Mouse (Mus musculus): ENCODE results near the gene Syt9.
A peak's percentile ranks its signal among the peaks of the same experiment; 100 is the strongest.
"Not testable (repeated sequence)": the region's sequence is repeated elsewhere in the genome, so short reads cannot be mapped to it uniquely, and the experiment has no call there.

Syt9 gene

GRCm38 (mm10) chr7:107461699-107462440 is 91.3 kb downstream of the Syt9 start:
- DNase-seq (ENCODE audit: low spot score in 2 of 2), result no peak

GRCm38 (mm10) chr7:107462962-107463361 is 92.4 kb downstream of the Syt9 start:
- DNase-seq (ENCODE audit: low spot score in 2 of 2), result no peak

GRCm38 (mm10) chr7:107465081-107465480 is 94.6 kb downstream of the Syt9 start:
- no peak for DNase-seq (ENCODE audit: low spot score in 2 of 2)

- no peak for DNase-seq (ENCODE audit: low spot score in 2 of 2)
Observed at GRCm38 (mm10) chr7:107478979-107479965, 108.7 kb downstream of the Syt9 start.

- not testable (repeated sequence) for DNase-seq (ENCODE audit: low spot score in 2 of 2)
Observed at GRCm38 (mm10) chr7:107485709-107486108, 115.2 kb downstream of the Syt9 start.

GRCm38 (mm10) chr7:107495428-107495827 is 124.9 kb downstream of the Syt9 start:
- no peak for DNase-seq (ENCODE audit: low spot score in 2 of 2)

GRCm38 (mm10) chr7:107496923-107497322 is 126.4 kb downstream of the Syt9 start:
- no peak for DNase-seq (ENCODE audit: low spot score in 2 of 2)

GRCm38 (mm10) chr7:107500641-107501040 is 130.1 kb downstream of the Syt9 start:
- no peak for DNase-seq (ENCODE audit: low spot score in 2 of 2)

GRCm38 (mm10) chr7:107504761-107505712 is 134.5 kb downstream of the Syt9 start:
- DNase-seq (ENCODE audit: low spot score in 2 of 2), result no peak

GRCm38 (mm10) chr7:107507920-107508319 is 137.4 kb downstream of the Syt9 start:
- DNase-seq (ENCODE audit: low spot score in 2 of 2), result no peak

- DNase-seq (ENCODE audit: low spot score in 2 of 2), result no peak
Observed at GRCm38 (mm10) chr7:107509740-107510139, 139.2 kb downstream of the Syt9 start.

GRCm38 (mm10) chr7:107516704-107517410 is 146.3 kb downstream of the Syt9 start:
- DNase-seq (ENCODE audit: low spot score in 2 of 2), result peak in 1 of 2 experiments; percentile 47

GRCm38 (mm10) chr7:107519256-107520025 is 148.9 kb downstream of the Syt9 start:
- DNase-seq (ENCODE audit: low spot score in 2 of 2), result no peak

GRCm38 (mm10) chr7:107521411-107521810 is 150.9 kb downstream of the Syt9 start:
- no peak for DNase-seq (ENCODE audit: low spot score in 2 of 2)

GRCm38 (mm10) chr7:107526299-107526698 is 155.8 kb downstream of the Syt9 start:
- DNase-seq (ENCODE audit: low spot score in 2 of 2), result peak in 1 of 2 experiments; percentile 60

GRCm38 (mm10) chr7:107528169-107528772 is 157.7 kb downstream of the Syt9 start:
- DNase-seq (ENCODE audit: low spot score in 2 of 2), result no peak

GRCm38 (mm10) chr7:107529364-107529763 is 158.8 kb downstream of the Syt9 start:
- no peak for DNase-seq (ENCODE audit: low spot score in 2 of 2)

- no peak for DNase-seq (ENCODE audit: low spot score in 2 of 2)
Observed at GRCm38 (mm10) chr7:107535311-107535710, 164.8 kb downstream of the Syt9 start.

GRCm38 (mm10) chr7:107536516-107536915 is 166.0 kb downstream of the Syt9 start:
- DNase-seq (ENCODE audit: low spot score in 2 of 2), result no peak

GRCm38 (mm10) chr7:107540034-107540433 is 169.5 kb downstream of the Syt9 start:
- no peak for DNase-seq (ENCODE audit: low spot score in 2 of 2)
